Mouse (Mus musculus) CH12.LX (cell line): ENCODE results near the gene Hfe2. TPM values are rescaled to one million over a fixed set of nuclear protein-coding genes. Genes with fewer than 3 reads are reported as not detected.

Experiments used
- DNase-seq: peaks from one replicate; pipeline ENCODE4 v3.0.0-alpha.2; 2013; ENCODE audit errors: extremely low read depth
- H3K27ac ChIP-seq: 2 replicates; pipeline ENCODE4 v1.5.1; 2012; ENCODE audit warnings: low read depth, mild to moderate bottlenecking, control low read depth, moderate library complexity; ENCODE audit not compliant: insufficient read depth
- H3K27me3 ChIP-seq: replicated peaks from 2 replicates; pipeline ENCODE3; 2012; ENCODE audit warnings: inconsistent platforms
- H3K36me3 ChIP-seq, 2 experiments: replicated peaks in 1 of 2; 2 replicates each; pipeline versions ENCODE3 to v1.6.1; 2012; ENCODE audit warnings: inconsistent platforms in 1 of 2, low read length in 1 of 2, mild to moderate bottlenecking in 1 of 2, mixed read lengths in 1 of 2, moderate library complexity in 1 of 2; ENCODE audit not compliant: control insufficient read depth in 1 of 2, insufficient read depth in 1 of 2
- H3K4me1 ChIP-seq, 2 experiments: 2 replicates each; pipeline ENCODE4 v1.6.1; 2012; ENCODE audit warnings: inconsistent platforms in 1 of 2, moderate library complexity in 1 of 2; ENCODE audit not compliant: insufficient read depth in 2 of 2, control insufficient read depth in 1 of 2
- H3K4me2 ChIP-seq: 2 replicates; pipeline ENCODE4 v1.6.1; 2012; ENCODE audit warnings: low read depth, mild to moderate bottlenecking, control low read depth; ENCODE audit not compliant: poor library complexity, insufficient read depth, severe bottlenecking
- H3K4me3 ChIP-seq, 3 experiments: fragments of 150-350 bp in 1 of 3; sonication (generic) in 1 of 3; replicated peaks in 1 of 3; 2 replicates each; pipeline versions ENCODE3 to v1.5.1; 2011 to 2012; ENCODE audit warnings: low read depth in 2 of 3, low read length in 2 of 3, mild to moderate bottlenecking in 2 of 3, moderate library complexity in 2 of 3, control low read depth in 1 of 3, improper control_type of control experiment in 1 of 3, inconsistent platforms in 1 of 3, mixed read lengths in 1 of 3; ENCODE audit not compliant: poor library complexity in 1 of 3
- H3K79me2 ChIP-seq: replicated peaks from 2 replicates; pipeline ENCODE4 v1.6.1; 2012; ENCODE audit warnings: mild to moderate bottlenecking, moderate library complexity; ENCODE audit not compliant: control insufficient read depth, poor library complexity, insufficient read depth, severe bottlenecking; ENCODE audit errors: extremely low read depth
- H3K9ac ChIP-seq: 2 replicates; pipeline ENCODE4 v1.6.1; 2012; ENCODE audit warnings: low read depth, mild to moderate bottlenecking, control low read depth, moderate library complexity; ENCODE audit not compliant: insufficient read depth
- H3K9me3 ChIP-seq: replicated peaks from 2 replicates; pipeline ENCODE3; 2012; ENCODE audit warnings: low read length, inconsistent platforms, mixed read lengths
- CTCF ChIP-seq, 2 experiments: IDR thresholded peaks in 1 of 2; conservative IDR thresholded peaks in 1 of 2; 2 replicates each; pipeline ENCODE4 v1.5.1; 2011 to 2012; ENCODE audit warnings: low read depth in 2 of 2, low read length in 2 of 2, improper control_type of control experiment in 1 of 2, inconsistent platforms in 1 of 2, mild to moderate bottlenecking in 1 of 2, moderate library complexity in 1 of 2
- HCFC1 ChIP-seq: IDR thresholded peaks from 2 replicates; pipeline ENCODE4 v1.6.1; 2012; ENCODE audit warnings: low read depth, mild to moderate bottlenecking, inconsistent platforms, low read length, improper control_type of control experiment
- IRF4 ChIP-seq: IDR thresholded peaks from 2 replicates; pipeline ENCODE4 v1.6.1; 2014; ENCODE audit warnings: low read depth, mild to moderate bottlenecking, inconsistent platforms, low read length, improper control_type of control experiment
- JUND ChIP-seq: conservative IDR thresholded peaks from 2 replicates; pipeline ENCODE4 v1.6.1; 2011; ENCODE audit warnings: low read depth, low read length, improper control_type of control experiment
- MAFK ChIP-seq: IDR thresholded peaks from 2 replicates; pipeline ENCODE4 v1.6.1; 2011; ENCODE audit warnings: low read length, improper control_type of control experiment; ENCODE audit not compliant: insufficient replicate concordance
- MAX ChIP-seq: IDR thresholded peaks from 2 replicates; pipeline ENCODE4 v1.6.1; 2011; ENCODE audit warnings: low read length, improper control_type of control experiment
- MAZ ChIP-seq: IDR thresholded peaks from 2 replicates; pipeline ENCODE4 v1.6.1; 2012; ENCODE audit warnings: low read depth, mild to moderate bottlenecking, inconsistent platforms, low read length, improper control_type of control experiment, moderate library complexity
- MEF2A ChIP-seq: IDR thresholded peaks from 2 replicates; pipeline ENCODE4 v1.6.1; 2014; ENCODE audit warnings: low read depth, mild to moderate bottlenecking, inconsistent platforms, low read length, improper control_type of control experiment, borderline replicate concordance
- MYC ChIP-seq: IDR thresholded peaks from 2 replicates; pipeline ENCODE4 v1.6.1; 2011; ENCODE audit warnings: low read depth, mild to moderate bottlenecking, improper control_type of control experiment, low read length
- NELFE ChIP-seq: IDR thresholded peaks from 2 replicates; pipeline ENCODE4 v1.6.1; 2011; ENCODE audit warnings: low read depth, low read length, improper control_type of control experiment
- NRF1 ChIP-seq: IDR thresholded peaks from 2 replicates; pipeline ENCODE4 v1.6.1; 2014; ENCODE audit warnings: low read depth, mild to moderate bottlenecking, inconsistent platforms, low read length, improper control_type of control experiment, moderate library complexity
- POLR2A ChIP-seq: IDR thresholded peaks from 2 replicates; pipeline ENCODE4 v1.6.1; 2011; ENCODE audit warnings: low read depth, mild to moderate bottlenecking, improper control_type of control experiment, low read length
- RCOR1 ChIP-seq: conservative IDR thresholded peaks from 2 replicates; pipeline ENCODE4 v1.6.1; 2012; ENCODE audit warnings: low read depth, mild to moderate bottlenecking, inconsistent platforms, low read length, improper control_type of control experiment
- SIN3A ChIP-seq: IDR thresholded peaks from 2 replicates; pipeline ENCODE4 v1.6.1; 2012; ENCODE audit warnings: low read length, improper control_type of control experiment, inconsistent platforms
- SMC3 ChIP-seq: IDR thresholded peaks from 2 replicates; pipeline ENCODE4 v1.6.1; 2011; ENCODE audit warnings: low read depth, low read length, improper control_type of control experiment
- TBP ChIP-seq: conservative IDR thresholded peaks from 2 replicates; pipeline ENCODE4 v1.6.1; 2011; ENCODE audit warnings: low read depth, low read length, improper control_type of control experiment
- USF1 ChIP-seq: IDR thresholded peaks from 2 replicates; pipeline ENCODE4 v1.6.1; 2014; ENCODE audit warnings: low read depth, mild to moderate bottlenecking, inconsistent platforms, low read length, improper control_type of control experiment
- USF2 ChIP-seq: conservative IDR thresholded peaks from 2 replicates; pipeline ENCODE4 v1.6.1; 2011; ENCODE audit warnings: low read depth, low read length, improper control_type of control experiment
- ZC3H11A ChIP-seq: IDR thresholded peaks from 2 replicates; pipeline ENCODE4 v1.6.1; 2012; ENCODE audit warnings: low read depth, mild to moderate bottlenecking, inconsistent platforms, low read length, improper control_type of control experiment
- ZKSCAN1 ChIP-seq: IDR thresholded peaks from 2 replicates; pipeline ENCODE4 v1.6.1; 2012; ENCODE audit warnings: low read depth, inconsistent platforms, low read length, improper control_type of control experiment, borderline replicate concordance
- ZMIZ1 ChIP-seq: IDR thresholded peaks from 2 replicates; pipeline ENCODE4 v1.6.1; 2012; ENCODE audit warnings: low read depth, mild to moderate bottlenecking, inconsistent platforms, low read length, improper control_type of control experiment
- ZNF384 ChIP-seq: IDR thresholded peaks from 2 replicates; pipeline ENCODE4 v1.6.1; 2012; ENCODE audit warnings: low read depth, low read length, improper control_type of control experiment, inconsistent platforms
- dilution Hi-C: fragments of 300-500 bp; cut with MboI; formaldehyde crosslinking; loops from 2 replicates; pipeline ENCODE4 v1.14.3; 2020; ENCODE audit warnings: low sequenced_read_pairs; ENCODE audit not compliant: extremely low pct_unique_long_range_greater_than_20kb, extremely low pct_ligation_motif_present
- in situ Hi-C: fragments of 300-500 bp; cut with MboI; formaldehyde crosslinking; loops from 3 replicates; pipeline ENCODE4 v1.14.3; 2019; ENCODE audit warnings: low sequenced_read_pairs, low pct_ligation_motif_present, low pct_unique_long_range_greater_than_20kb, mixed read lengths
- polyA plus RNA-seq: library from polyadenylated mRNA; unstranded; fragments of >175 nt; gene quantifications from 2 replicates; pipeline ENCODE4 v1.2.1, GENCODE M21; 2012; ENCODE audit warnings: low read depth; ENCODE audit not compliant: insufficient read length
- total RNA-seq, 2 experiments: library from RNA; depleted of rRNA; stranded (reverse); fragments of 300-350 nt in 1 of 2; fragments of >200 nt in 1 of 2; gene quantifications; 2 replicates each; pipeline ENCODE4 v1.2.3; 2012 to 2014

Gene Hfe2
- total and polyA plus RNA-seq, 3 experiments: not detected

GRCm38 (mm10) chr3:96571336-96571735 lies 46.4 kb downstream of the Hfe2 start:
- DNase-seq: no peak
- dilution Hi-C loops: no loop called here
- TF ChIP-seq MAX (no peak), USF1 (no peak), POLR2A (no peak), MYC (no peak), ZNF384 (no peak), MAZ (no peak), TBP (no peak), RCOR1 (no peak), NRF1 (no peak), JUND (no peak), MAFK (no peak)
- no peaks in the 10 kb centered on the region for H3K36me3 ChIP-seq
- H3K9ac ChIP-seq: no peak overlapping the region
- no peak overlapping the region for H3K4me3 ChIP-seq
- no peaks in the 10 kb centered on the region for H3K27me3 ChIP-seq
- H3K79me2 ChIP-seq: no peaks in the 10 kb centered on the region
- H3K9me3 ChIP-seq: no peaks in the 10 kb centered on the region
- peaks cover 9 to 40% of the 10 kb centered on the region in 2 experiments for H3K4me1 ChIP-seq
- H3K4me2 ChIP-seq: no peak overlapping the region
- in situ Hi-C loops: no loop called here
- H3K27ac ChIP-seq: no peak overlapping the region

GRCm38 (mm10) chr3:96571896-96572698 lies 47.1 kb downstream of the Hfe2 start:
- H3K9me3 ChIP-seq: no peaks in the 10 kb centered on the region
- H3K4me2 ChIP-seq: no peak overlapping the region
- no peak overlapping the region for H3K27ac ChIP-seq
- no peak overlapping the region for H3K9ac ChIP-seq
- H3K79me2 ChIP-seq: no peaks in the 10 kb centered on the region
- in situ Hi-C loops: no loop called here
- H3K36me3 ChIP-seq: no peaks in the 10 kb centered on the region
- peaks cover 9 to 41% of the 10 kb centered on the region in 2 experiments for H3K4me1 ChIP-seq
- DNase-seq: no peak
- TF ChIP-seq USF1: no peak
- TF ChIP-seq SIN3A: no peak
- no peak for TF ChIP-seq ZC3H11A
- TF ChIP-seq TBP: no peak
- no peak for TF ChIP-seq IRF4
- TF ChIP-seq HCFC1: no peak
- TF ChIP-seq CTCF (conservative IDR thresholded peaks at IDR 0.05 in 1 of 2, IDR thresholded peaks at IDR 0.05 in 1 of 2; ENCODE audit: low read depth in 2 of 2, low read length in 2 of 2): no peak
- TF ChIP-seq USF2: no peak
- no peak for TF ChIP-seq ZKSCAN1
- TF ChIP-seq ZMIZ1: no peak
- TF ChIP-seq JUND: no peak
- TF ChIP-seq MAFK: no peak
- no peak for TF ChIP-seq ZNF384
- no peak for TF ChIP-seq MEF2A
- no peak for TF ChIP-seq NELFE
- no peak for TF ChIP-seq MAX
- no peak for TF ChIP-seq RCOR1
- TF ChIP-seq SMC3: no peak
- H3K4me3 ChIP-seq: no peak overlapping the region
- no peaks in the 10 kb centered on the region for H3K27me3 ChIP-seq
- dilution Hi-C loops: no loop called here
